Mouse (Mus musculus) testis, adult 2 months (tissue): Measurements from ENCODE around the gene Ctns.

Source experiments
- CTCF ChIP-seq: fragments of 200-500 bp; IDR thresholded peaks from 2 replicates; pipeline ENCODE4 v1.5.1; 2012; ENCODE audit warnings: low read depth, mild to moderate bottlenecking, inconsistent platforms, low read length, moderate library complexity; ENCODE audit not compliant: control insufficient read depth, insufficient read depth, insufficient replicate concordance
- POLR2A ChIP-seq: fragments of 200-500 bp; IDR thresholded peaks from 2 replicates; pipeline ENCODE4 v1.6.1; 2012; ENCODE audit warnings: low read depth, mild to moderate bottlenecking, inconsistent platforms, low read length, moderate library complexity; ENCODE audit not compliant: control insufficient read depth

GRCm38 (mm10) chr11:73232513-73232912 is 33.7 kb upstream of the Ctns start:
- no peak for TF ChIP-seq CTCF
- TF ChIP-seq POLR2A, result no peak
